Mouse (Mus musculus) ovary, postnatal 36 days (tissue): ENCODE measurements around the gene Paf1.

Source experiments
- DNase-seq: peaks from one replicate; pipeline ENCODE4 v3.0.0; 2022; ENCODE audit warnings: low spot score, mixed read lengths

Paf1 gene

GRCm38 (mm10) chr7:28436271-28436904 is 43.6 kb downstream of the Paf1 start:
- DNase-seq, result peak; percentile 100

DNA sequence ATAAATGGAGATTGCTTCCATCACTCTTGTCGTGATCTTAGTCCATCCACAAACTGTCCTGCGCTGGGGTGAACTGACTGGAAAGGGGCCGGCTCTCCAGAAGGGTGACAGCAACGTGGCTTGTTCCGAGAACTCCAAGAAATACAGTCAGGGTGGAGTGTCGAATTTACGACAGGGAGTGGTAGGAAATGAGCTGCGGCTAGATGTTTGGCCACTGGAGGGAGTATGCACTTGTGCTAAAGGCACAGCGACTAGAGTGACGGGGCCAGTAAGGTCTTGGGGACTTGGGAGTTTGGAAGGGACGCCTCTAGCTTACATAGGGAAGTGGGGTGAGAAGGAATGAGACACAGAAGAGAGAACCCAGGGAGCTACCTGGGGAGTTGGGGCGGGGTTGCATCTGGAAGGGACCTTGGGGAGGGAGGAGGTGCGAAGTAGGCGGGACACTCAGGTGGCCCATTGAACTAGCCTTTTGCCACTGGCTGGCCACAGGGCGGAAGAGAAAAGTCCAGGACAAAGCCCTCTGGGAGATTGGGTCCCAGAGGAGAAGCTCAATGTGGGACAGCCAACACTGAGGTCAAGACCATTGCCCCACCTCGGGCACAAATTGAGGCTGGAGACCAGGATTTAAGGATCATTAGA is 44.3 kb downstream of the Paf1 start, which contains the start of gene Gmfg:
TSS of gene Gmfg (plus strand) at position 516 of the 639 bp plus-strand sequence.
- peak; percentile 70 for DNase-seq

- no peak for DNase-seq
Observed at GRCm38 (mm10) chr7:28437964-28438363, 45.2 kb downstream of the Paf1 start.

- no peak for DNase-seq
Observed at GRCm38 (mm10) chr7:28438771-28439170, 46.0 kb downstream of the Paf1 start.

DNA sequence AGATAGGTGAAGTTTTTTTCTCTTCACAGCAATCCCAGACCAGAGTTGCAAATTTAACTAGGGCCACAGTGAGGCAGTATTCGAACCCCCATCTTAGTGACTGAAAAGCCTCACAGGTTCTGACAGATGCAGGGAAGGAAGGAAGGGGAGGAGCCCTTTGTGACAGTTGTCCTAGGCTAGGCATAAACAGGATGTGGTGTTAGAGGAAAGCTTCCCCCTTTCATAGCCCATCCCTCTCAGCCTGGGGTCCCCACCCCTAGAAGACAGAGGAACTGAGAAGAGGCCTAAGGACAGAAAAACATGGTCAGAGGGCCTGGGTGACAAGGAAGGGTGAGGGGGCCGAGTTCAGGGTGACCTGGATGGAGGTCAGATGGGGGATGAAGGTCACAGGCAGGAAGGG is 48.0 kb downstream of the Paf1 start:
- DNase-seq, result no peak

DNA sequence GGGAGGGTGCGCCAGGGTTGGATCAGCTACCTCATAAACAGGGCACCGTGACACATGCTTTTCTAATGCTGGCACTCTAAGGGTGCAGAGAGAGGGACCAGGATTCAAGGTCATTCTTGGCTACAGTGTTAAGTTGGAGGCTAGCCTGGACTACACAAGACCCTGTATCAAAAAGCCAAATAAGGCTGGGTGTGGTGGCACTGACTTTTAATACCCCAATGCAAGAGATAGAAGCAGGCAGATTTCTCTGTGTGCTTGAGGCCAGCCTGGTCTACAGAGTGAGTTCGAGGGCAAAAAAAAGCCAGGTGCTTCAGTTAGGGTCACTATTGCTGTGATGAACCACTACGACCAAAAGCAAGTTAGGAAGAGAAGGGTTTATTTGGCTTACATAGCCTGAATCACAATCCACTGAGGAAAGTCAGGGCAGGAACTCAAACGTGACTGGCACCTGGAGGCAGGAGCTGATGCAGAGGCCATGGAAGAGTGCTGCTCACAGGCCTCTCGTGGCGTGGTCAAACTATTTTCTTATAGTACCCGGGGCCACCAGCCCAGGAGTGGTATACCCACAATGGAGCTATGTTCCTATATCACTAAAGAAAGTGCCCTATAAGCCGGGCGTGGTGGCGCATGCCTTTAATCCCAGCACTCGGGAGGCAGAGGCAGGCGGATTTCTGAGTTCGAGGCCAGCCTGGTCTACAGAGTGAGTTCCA is 49.2 kb downstream of the Paf1 start:
- DNase-seq, result no peak

DNA sequence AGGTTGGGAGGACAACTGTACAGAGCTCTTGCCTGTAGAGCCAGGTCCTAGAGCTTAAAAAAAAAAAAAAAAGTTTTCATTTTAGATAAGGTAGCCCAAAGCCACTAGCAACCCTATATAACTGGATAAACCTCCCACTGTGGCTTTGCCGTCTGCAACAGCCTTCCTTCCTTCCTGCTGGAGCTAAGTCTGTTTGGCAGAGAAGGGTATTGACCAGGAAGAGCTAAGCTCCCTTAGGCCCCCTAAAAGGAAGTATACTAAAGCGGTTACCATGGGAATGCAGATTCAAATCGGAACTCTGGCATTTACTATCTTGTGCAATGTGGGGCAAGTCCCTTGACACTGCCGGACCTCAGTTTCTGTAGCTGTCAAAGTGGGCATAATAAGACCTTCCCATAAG is 49.9 kb downstream of the Paf1 start:
- no peak for DNase-seq

DNA sequence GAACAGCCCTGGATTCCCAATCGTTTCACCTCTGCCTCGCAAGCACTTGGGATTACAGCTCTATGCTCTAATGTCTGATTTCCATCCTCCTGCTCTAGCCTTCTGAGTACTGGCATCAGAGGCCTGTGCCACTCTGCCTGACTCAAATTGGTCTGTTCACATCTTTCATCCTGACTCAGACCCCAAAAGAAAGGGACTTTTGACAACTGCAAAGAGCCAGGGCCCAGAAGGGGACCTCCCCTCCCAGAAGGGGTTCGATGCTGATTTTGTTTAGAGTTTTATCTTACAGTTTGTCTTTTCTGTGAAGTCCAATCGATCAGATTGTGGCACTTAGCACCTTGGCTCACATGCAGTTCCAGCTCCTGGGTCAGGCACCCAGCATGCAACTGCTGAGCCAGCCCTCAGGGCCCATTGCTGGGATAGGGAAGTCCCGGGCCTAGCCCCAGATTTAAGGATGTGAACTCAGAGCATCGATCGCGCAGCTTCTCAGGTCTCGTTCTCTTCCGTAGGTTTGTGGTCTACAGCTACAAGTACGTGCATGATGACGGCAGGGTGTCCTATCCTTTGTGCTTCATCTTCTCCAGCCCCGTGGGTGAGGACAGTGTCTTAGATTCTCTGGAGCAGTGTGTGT is 51.7 kb downstream of the Paf1 start:
- no peak for DNase-seq

GRCm38 (mm10) chr7:28446446-28446845 is 53.7 kb downstream of the Paf1 start:
- DNase-seq, result peak; percentile 76

- peak; percentile 35 for DNase-seq
Observed at GRCm38 (mm10) chr7:28447101-28447830, 54.5 kb downstream of the Paf1 start.

DNA sequence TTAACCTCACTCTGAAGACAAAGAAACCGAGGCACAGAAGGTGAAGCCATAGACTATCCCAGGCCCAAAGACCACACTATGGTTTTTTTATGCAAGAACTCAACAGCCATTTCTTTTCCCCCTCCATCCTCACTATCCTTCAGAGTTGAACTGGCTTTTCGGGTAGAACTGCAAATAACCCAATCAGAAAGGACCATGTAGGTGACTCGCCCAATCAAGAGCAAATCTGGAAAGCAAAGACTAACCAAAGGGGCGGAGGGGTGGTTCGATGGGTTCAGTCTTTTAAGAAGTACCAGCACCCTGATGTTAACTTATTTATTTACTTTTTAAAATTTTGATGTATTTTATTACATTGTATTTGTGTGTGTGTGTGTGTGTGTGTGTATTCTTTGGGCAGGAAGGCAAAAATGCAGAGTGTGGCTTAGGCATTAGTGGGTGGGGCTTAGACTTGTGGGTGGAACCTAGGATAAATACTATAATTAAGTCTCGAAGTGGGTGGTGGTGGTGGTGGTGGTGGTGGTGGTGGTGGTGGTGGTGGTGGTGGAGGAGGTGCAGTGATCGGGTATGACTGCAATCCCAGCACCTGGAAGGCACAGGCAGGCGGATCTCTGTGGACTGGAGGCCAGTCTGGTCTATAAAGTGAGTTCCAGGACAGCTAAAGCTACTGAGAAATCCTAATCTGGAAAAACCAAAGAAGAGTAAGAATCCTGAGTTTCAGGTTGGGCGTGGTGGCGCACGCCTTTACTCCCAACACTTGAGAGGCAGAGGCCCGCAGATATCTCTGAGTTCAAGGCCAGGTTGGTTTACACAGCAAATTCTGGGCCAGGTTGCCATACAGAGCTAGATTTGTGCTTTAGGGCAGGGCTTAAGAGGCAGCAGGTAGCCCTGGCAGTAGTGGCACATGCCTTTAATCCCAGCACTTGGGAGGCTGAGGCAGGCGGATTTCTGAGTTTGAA is 55.4 kb downstream of the Paf1 start:
- no peak for DNase-seq
